Mouse (Mus musculus): Measurements from ENCODE around the gene Abca7. TPM values are rescaled to one million over a fixed set of nuclear protein-coding genes. Genes with fewer than 3 reads are reported as not detected.

Gene Abca7
- total RNA-seq, 2 experiments from 2014 or later, result 6.5 to 7.6 TPM

Other genes starting within 250 kb of the Abca7 start
- gene Polrmt, start 249.9 kb upstream of the Abca7 start, total RNA-seq (2021), result 10 to 100 TPM; 46.3 to 49.5 TPM
- gene Fgf22, start 241.4 kb upstream of the Abca7 start, total RNA-seq (2021), result not detected
- 10 to 100 TPM; 22.0 to 23.1 TPM for gene Rnf126, start 229.5 kb upstream of the Abca7 start, total RNA-seq (2021)
- gene Fstl3, start 219.2 kb upstream of the Abca7 start, total RNA-seq (2021), result 1 to 10 TPM; 3.5 to 4.5 TPM
- gene Prss57, start 205.5 kb upstream of the Abca7 start, total RNA-seq (2021), result not detected
- 10 to 100 TPM; 44.3 to 45.7 TPM for gene Palm, start 202.9 kb upstream of the Abca7 start, total RNA-seq (2021)
- gene Misp, start 175.5 kb upstream of the Abca7 start, total RNA-seq (2021), result under 1 TPM; 0.42 to 0.67 TPM
- 10 to 100 TPM; 35.8 to 39.9 TPM for gene Ptbp1, start 142.1 kb upstream of the Abca7 start, total RNA-seq (2021)
- not detected for gene Prtn3, start 122.0 kb upstream of the Abca7 start, total RNA-seq (2021)
- gene Plppr3, start 121.9 kb upstream of the Abca7 start, total RNA-seq (2021), result under 1 TPM; 0.12 to 0.18 TPM
- not detected for gene Elane, start 110.2 kb upstream of the Abca7 start, total RNA-seq (2021)
- gene Cfd, start 105.6 kb upstream of the Abca7 start, total RNA-seq (2021), result 100 to 1,000 TPM in 1 of 2 experiments, 10 to 100 TPM in 1; 49.7 to 435 TPM
- gene Med16, start 87.6 kb upstream of the Abca7 start, total RNA-seq (2021), result 10 to 100 TPM; 50.4 to 56.7 TPM
- not detected for gene Gm26602, start 85.6 kb upstream of the Abca7 start, total RNA-seq (2021)
- under 1 TPM; 0.17 to 0.46 TPM for gene Kiss1r, start 79.5 kb upstream of the Abca7 start, total RNA-seq (2021)
- gene R3hdm4, start 75.3 kb upstream of the Abca7 start, total RNA-seq (2021), result 10 to 100 TPM; 75.3 to 78.2 TPM
- 1 to 10 TPM; 1.0 to 1.1 TPM for gene Arid3a, start 69.5 kb upstream of the Abca7 start, total RNA-seq (2021)
- gene Wdr18, start 36.3 kb upstream of the Abca7 start, total RNA-seq (2021), result 10 to 100 TPM; 33.1 to 33.6 TPM
- gene Grin3b, start 25.8 kb upstream of the Abca7 start, total RNA-seq (2021), result under 1 TPM; 0.57 to 0.67 TPM
- 100 to 1,000 TPM; 120 TPM for gene Tmem259, start 12.2 kb upstream of the Abca7 start, total RNA-seq (2021)
- gene Cnn2, start 7.9 kb upstream of the Abca7 start, total RNA-seq (2021), result 10 to 100 TPM; 28.3 to 32.6 TPM
- 1 to 10 TPM; 3.1 to 8.7 TPM for gene Arhgap45, start 20.2 kb downstream of the Abca7 start, total RNA-seq (2021)
- gene Polr2e, start 43.3 kb downstream of the Abca7 start, total RNA-seq (2021), result 10 to 100 TPM; 92.9 to 97.6 TPM
- gene Gpx4, start 50.7 kb downstream of the Abca7 start, total RNA-seq (2021), result 1,000 to 10,000 TPM in 1 of 2 experiments, 100 to 1,000 TPM in 1; 983 to 1,022 TPM
- 10 to 100 TPM in 1 of 2 experiments, 1 to 10 TPM in 1; 9.0 to 10.1 TPM for gene Sbno2, start 109.1 kb downstream of the Abca7 start, total RNA-seq (2021)
- 100 to 1,000 TPM; 127 to 149 TPM for gene Stk11, start 119.3 kb downstream of the Abca7 start, total RNA-seq (2021)
- 1,000 to 10,000 TPM; 1,096 to 1,108 TPM for gene Atp5d, start 142.1 kb downstream of the Abca7 start, total RNA-seq (2021)
- 1 to 10 TPM; 2.7 to 3.1 TPM for gene Cbarp, start 144.3 kb downstream of the Abca7 start, total RNA-seq (2021)
- gene Midn, start 151.8 kb downstream of the Abca7 start, total RNA-seq (2021), result 100 to 1,000 TPM; 117 to 125 TPM
- 10 to 100 TPM; 46.3 to 54.9 TPM for gene Cirbp, start 169.5 kb downstream of the Abca7 start, total RNA-seq (2021)
- 1 to 10 TPM; 4.2 to 5.7 TPM for gene 1600002K03Rik, start 176.4 kb downstream of the Abca7 start, total RNA-seq (2021)
- gene Efna2, start 183.0 kb downstream of the Abca7 start, total RNA-seq (2021), result 1 to 10 TPM in 1 of 2 experiments, under 1 TPM in 1; 0.98 to 1.3 TPM
- gene Mum1, start 229.9 kb downstream of the Abca7 start, total RNA-seq (2021), result 10 to 100 TPM; 11.4 to 14.2 TPM

Data from heart, adult 18-20 months (tissue).